Mouse (Mus musculus) cerebellum, adult 2 months (tissue): ENCODE measurements around the gene Akap2.

Experiments used
- CTCF ChIP-seq: fragments of 200-500 bp; IDR thresholded peaks from 2 replicates; pipeline ENCODE4 v1.5.1; 2011; ENCODE audit warnings: low read depth, mild to moderate bottlenecking, control low read depth, low read length, moderate library complexity, borderline replicate concordance; ENCODE audit not compliant: insufficient read depth
- POLR2A ChIP-seq: fragments of 200-500 bp; IDR thresholded peaks from 2 replicates; pipeline ENCODE4 v1.6.1; 2011; ENCODE audit warnings: low read length, control low read depth, borderline replicate concordance; ENCODE audit not compliant: insufficient read depth

- TF ChIP-seq CTCF (no peak), POLR2A (no peak)
These were observed 44.9 kb upstream of the Akap2 start for GRCm38 (mm10) chr4:57672541-57672940.
